Mouse (Mus musculus) C2C12 (cell line): Measurements from ENCODE around the gene Btnl10.

Experiments used
- CEBPB ChIP-seq: IDR thresholded peaks from one replicate; pipeline ENCODE4 v1.6.1; 2011; ENCODE audit warnings: low read depth, mild to moderate bottlenecking, control low read depth, moderate library complexity
- CTCF ChIP-seq: IDR thresholded peaks from one replicate; pipeline ENCODE4 v1.5.1; 2011; ENCODE audit not compliant: control insufficient read depth, insufficient read depth, insufficient read length
- FOSL1 ChIP-seq: IDR thresholded peaks from one replicate; pipeline ENCODE4 v1.8.0; 2011; ENCODE audit warnings: mild to moderate bottlenecking, low read length; ENCODE audit not compliant: poor library complexity, insufficient read depth, severe bottlenecking
- MAX ChIP-seq: IDR thresholded peaks from one replicate; pipeline ENCODE4 v1.6.1; 2011; ENCODE audit warnings: mild to moderate bottlenecking, control low read depth
- MYOD1 ChIP-seq: IDR thresholded peaks from one replicate; pipeline ENCODE4 v1.6.1; 2011; ENCODE audit warnings: low read depth; ENCODE audit not compliant: control insufficient read depth, insufficient read length
- MYOG ChIP-seq: IDR thresholded peaks from one replicate; pipeline ENCODE4 v1.6.1; 2011; ENCODE audit not compliant: control insufficient read depth, insufficient read length; ENCODE audit errors: extremely low read depth
- USF1 ChIP-seq: IDR thresholded peaks from one replicate; pipeline ENCODE4 v1.6.1; 2011; ENCODE audit warnings: low read depth, mild to moderate bottlenecking, control low read depth, moderate library complexity

- TF ChIP-seq CEBPB (no peak), MYOG (no peak), USF1 (no peak), CTCF (no peak), MAX (peak; percentile 49), MYOD1 (peak; percentile 37), FOSL1 (no peak)
Measured at GRCm38 (mm10) chr11:58938322-58939087, 20.8 kb downstream of the Btnl10 start, which contains the start of gene Rnf187.
